Mouse (Mus musculus) cerebral cortex, adult 2 months (tissue): Measurements from ENCODE around the gene Sod2.

ENCODE experiments used
- WGBS: fragments of 180-500 bp; shearing (Covaris S2); methylation state at CpG from one replicate; pipeline ENCODE4 v1.1.7; 2018; 5-methylcytosine and 5-hydroxymethylcytosine counted together

The Sod2 gene

DNA sequence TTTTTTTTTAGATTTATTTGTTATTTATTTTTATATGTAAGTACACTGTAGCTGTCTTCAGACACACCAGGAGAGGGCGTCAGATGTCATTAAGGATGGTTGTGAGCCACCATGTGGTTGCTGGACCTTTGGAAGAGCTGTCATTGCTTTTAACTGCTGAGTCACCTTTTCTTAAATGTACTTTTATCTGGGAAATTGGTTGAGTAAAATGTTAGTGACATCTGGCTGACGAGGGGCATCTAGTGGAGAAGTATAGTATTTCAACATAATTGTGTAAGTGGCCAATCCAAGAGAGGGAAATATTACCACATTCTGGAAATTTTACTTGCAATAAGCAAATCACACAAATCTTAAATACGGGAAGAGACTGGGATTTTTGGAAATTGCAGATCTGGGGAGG, 3.2 kb downstream of the Sod2 start:
- WGBS, result 13% methylated on average over 3 of the region's 3 CpGs

DNA sequence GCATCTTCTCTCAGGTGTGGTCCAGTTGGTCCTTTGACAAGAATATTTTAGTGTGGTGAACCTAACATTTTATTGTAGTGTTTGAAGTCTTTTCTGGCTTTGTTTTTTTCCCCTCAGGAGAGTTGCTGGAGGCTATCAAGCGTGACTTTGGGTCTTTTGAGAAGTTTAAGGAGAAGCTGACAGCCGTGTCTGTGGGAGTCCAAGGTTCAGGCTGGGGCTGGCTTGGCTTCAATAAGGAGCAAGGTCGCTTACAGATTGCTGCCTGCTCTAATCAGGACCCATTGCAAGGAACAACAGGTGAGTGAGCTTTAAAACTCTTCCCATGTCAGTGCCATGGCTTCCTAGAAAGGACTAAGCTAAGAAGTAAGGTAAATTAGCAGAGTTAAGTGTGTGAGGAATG, 6.7 kb downstream of the Sod2 start:
- WGBS, result 87% methylated on average over 3 of the region's 3 CpGs

DNA sequence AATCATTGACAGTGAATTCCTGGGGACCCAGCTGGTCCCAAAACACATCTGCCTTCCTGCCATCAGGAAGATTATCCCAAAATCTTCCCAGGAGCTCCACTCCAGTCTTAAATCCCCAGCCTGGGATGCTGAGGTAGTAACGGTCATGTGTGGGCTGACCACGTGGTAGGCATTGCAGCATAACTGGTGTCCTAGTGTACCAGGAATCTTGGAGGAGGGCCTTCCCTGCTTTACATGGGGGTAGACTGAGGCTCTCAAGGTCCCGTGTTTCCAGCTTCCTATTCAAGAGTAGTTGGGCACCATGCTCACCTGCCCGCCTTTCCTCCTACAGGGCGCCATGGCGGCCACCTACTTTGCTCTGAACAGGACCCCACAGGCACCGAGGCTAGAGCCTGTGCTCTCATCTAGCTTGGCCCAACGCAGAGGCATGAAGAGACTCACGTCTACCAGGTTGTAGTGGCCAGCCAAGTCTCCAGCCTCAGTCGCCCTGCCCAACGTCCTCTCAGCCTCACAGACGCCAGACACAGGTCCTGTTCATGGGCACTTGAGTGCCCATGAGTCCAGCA, 30.1 kb downstream of the Sod2 start:
- 76% methylated on average over 4 of the region's 12 CpGs for WGBS

DNA sequence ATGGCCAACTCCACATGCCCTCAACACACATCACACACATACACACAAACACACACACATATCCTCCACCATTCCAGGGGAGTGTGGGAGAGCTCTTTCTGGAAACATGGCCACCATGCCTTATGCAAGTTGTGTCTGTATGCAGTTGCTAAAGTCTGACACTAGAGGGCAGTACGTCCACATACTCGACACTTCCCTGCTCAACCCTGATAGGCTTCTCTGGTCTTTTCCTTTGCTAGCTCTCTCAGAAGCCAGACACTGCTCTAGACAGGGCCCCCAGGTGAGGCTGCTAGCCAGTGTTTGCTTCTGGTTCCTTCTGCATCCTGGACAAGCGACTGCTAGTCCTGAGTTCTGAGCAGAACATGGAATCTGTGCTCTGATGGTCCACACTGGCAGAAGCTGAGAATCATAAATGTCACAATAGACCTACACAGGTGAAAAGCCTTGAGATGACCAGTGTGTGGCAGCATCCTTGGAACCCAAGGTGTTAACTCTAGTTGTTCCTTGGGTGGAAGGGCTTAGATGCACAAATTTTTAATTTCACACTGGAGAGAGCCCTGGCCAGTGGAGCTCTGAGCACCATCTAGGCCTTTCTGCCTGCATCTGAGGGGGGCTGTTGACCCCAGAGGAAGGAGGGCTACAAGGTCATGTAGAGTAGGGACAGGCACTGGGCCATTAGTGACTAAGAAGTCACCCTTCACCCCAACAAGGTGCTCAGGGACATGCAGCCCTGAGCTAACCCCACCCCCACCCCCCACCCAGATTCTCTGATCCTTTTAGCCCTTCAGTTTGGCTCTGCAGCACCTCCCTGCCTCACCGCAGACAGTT, 37.4 kb downstream of the Sod2 start:
- 6% methylated on average over 4 of the region's 4 CpGs for WGBS

DNA sequence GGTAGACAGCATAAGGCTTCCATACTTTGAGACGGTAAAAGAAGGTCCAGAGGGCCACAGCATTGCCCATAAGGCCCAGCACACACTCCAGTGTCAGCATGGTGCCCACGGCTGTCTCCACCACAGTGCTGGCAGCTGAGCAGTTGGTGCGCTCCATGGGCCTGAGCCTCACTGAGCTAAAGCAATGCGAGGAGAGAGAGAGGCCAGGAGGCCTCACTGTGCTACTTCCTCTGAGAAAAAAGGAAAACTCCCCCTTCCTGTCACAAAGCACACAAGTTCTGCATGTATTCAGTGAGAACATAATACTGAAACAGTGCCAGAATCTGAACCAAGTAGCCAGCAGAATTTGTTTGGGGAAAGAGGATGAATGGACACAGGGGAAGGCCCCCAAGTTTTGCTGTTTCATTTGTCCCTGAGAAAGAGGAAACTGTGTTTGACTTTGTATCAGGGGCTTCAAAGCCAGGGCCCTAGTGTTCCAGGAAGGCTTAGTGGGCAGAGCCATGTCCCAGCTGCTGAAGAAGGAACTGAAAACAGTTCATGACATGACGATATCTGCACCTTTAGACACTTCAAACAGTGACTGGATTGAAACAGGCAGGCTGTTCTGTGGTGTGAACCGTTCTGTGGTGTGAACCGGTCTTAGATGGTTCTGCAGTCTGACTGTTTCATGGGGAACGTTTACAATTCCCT, 45.6 kb downstream of the Sod2 start, which contains the start of gene Gpr31b:
Gene Gpr31b, minus strand, starts transcription at position 173 of the 690 bp plus-strand sequence.
- 64% methylated on average over 2 of the region's 8 CpGs for WGBS

DNA sequence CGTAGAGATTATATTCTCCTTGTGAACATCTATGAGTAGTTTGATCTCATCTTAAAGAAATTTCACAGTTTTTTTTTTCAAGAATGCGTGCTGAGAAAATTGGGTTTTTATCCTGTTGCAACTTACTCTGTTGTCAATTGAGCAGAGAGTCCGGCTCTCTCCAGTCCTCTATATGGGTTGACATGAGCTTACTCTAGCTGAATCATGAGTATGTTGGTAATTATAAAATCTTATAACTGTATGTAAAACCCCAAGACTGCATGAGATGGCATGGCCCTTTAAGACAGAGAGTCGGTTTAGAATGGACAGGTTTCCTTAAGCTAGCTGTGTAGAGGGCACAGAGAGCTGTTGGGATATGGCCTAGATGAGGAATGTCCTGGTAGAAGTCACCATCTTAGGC, 54.2 kb downstream of the Sod2 start, which contains the start of gene Tcp10b:
Gene Tcp10b, plus strand, starts transcription at position 301 of the 400 bp plus-strand sequence.
- 93% methylated on average over 4 of the region's 4 CpGs for WGBS

DNA sequence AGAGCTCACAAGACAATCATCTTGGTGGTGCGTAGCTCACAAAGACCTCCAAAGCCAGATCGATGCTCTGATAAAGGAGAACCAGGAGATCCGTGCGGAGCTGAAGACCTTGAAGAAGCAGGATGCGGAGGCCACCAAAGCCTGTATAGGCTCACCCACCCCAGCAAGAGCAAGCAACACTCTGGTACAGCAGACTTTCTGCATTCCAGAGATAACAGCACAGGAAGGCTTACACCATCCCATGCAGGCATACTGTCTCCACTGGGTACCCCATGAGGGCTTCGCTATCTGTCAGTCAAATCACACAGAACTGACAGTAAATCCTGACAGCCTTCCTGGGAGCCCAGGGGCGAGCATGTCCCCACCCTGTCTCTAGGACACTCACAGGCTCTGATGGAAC, 56.2 kb downstream of the Sod2 start:
- 91% methylated on average over 6 of the region's 7 CpGs for WGBS

DNA sequence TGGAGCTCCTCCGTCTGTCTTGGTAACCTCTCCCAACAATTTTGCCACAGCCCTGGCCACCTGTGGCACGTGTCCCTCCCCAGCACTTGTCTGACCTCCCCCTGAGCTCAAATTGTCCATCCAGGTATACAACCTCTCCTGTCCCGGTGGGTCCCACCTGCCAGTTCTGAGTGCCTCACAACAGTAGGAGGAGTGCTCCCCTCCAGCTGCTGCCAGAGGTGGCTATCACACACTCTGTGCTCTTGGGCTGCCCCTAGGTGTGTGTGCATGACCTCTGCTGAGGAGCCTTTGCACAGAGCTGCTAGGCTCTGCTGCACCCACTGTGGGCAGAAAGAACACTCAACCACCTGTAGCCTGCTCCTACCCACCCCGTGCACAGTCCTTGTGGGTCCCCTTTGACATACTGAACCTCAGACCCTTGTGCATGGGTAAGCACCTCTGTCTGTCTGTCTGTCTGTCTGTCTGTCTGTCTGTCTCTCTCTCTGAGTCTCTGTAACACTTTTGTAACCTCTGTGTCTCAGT, 61.3 kb downstream of the Sod2 start:
- 100% methylated on average over 1 of the region's 4 CpGs for WGBS

DNA sequence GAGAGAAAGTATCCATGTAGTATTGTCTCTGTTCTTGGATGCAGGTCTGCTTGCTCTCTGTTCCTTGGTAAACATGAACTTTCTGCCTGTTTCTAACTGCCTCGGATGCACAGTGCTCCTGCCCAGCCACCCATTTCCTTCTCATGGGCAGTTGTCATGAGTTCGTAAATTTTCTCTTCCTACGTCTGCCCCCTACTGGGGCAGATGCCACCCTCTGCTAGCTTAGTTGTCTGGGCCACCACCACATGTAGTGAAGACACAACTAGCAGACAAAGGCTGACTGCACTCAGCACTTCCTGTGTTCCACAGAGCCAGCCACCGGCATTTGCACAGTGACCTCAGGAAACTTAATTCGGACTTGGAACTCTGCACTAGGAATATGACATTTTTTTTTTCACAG, 62.6 kb downstream of the Sod2 start:
- 59% methylated on average over 4 of the region's 5 CpGs for WGBS
